Mouse (Mus musculus) midbrain, embryonic 11.5 days (tissue): ENCODE data around the gene Btrc. TPM values are rescaled to one million over a fixed set of nuclear protein-coding genes. Genes with fewer than 3 reads are reported as not detected.
A peak's percentile ranks its signal among the peaks of the same experiment; 100 is the strongest.
"Not testable (repeated sequence)": the region's sequence is repeated elsewhere in the genome, so short reads cannot be mapped to it uniquely, and the experiment has no call there.

Source experiments
- ATAC-seq: fragments of 200-750 bp; cut with Nextera tagmentation; 2 replicates; pipeline ENCODE4 v1.8.0; 2017; ENCODE audit warnings: moderate TSS enrichment, moderate library complexity; ENCODE audit not compliant: low FRiP score
- DNase-seq: peaks from one replicate; pipeline ENCODE4 v3.0.0; 2015; ENCODE audit warnings: low spot score; ENCODE audit errors: missing footprints
- H3K27ac ChIP-seq: fragments of 300-500 bp; sonication (generic); 2 replicates; pipeline ENCODE4 v1.5.1; 2014; ENCODE audit warnings: low read depth, low read length
- H3K27me3 ChIP-seq: fragments of 300-500 bp; sonication (generic); 2 replicates; pipeline ENCODE4 v1.6.1; 2014; ENCODE audit warnings: mild to moderate bottlenecking, low read length, moderate library complexity, mixed read lengths; ENCODE audit not compliant: control insufficient read depth, insufficient read depth
- H3K36me3 ChIP-seq: fragments of 300-500 bp; sonication (generic); 2 replicates; pipeline ENCODE4 v1.6.1; 2014; ENCODE audit warnings: mild to moderate bottlenecking, low read length, moderate library complexity, mixed read lengths; ENCODE audit not compliant: control insufficient read depth, insufficient read depth
- H3K4me1 ChIP-seq: fragments of 300-500 bp; sonication (generic); 2 replicates; pipeline ENCODE4 v1.6.1; 2014; ENCODE audit warnings: low read length; ENCODE audit not compliant: control insufficient read depth, insufficient read depth
- H3K4me2 ChIP-seq: fragments of 300-500 bp; sonication (generic); 2 replicates; pipeline ENCODE4 v1.6.1; 2014; ENCODE audit warnings: mild to moderate bottlenecking, moderate library complexity
- H3K4me3 ChIP-seq: fragments of 300-500 bp; sonication (generic); 2 replicates; pipeline ENCODE4 v1.5.1; 2014; ENCODE audit warnings: low read depth, low read length
- H3K9ac ChIP-seq: fragments of 300-500 bp; sonication (generic); 2 replicates; pipeline ENCODE4 v1.6.1; 2014; ENCODE audit warnings: low read length
- H3K9me3 ChIP-seq: fragments of 300-500 bp; sonication (generic); 2 replicates; pipeline ENCODE4 v1.6.1; 2016; ENCODE audit warnings: low read length; ENCODE audit not compliant: control insufficient read depth
- WGBS: fragments of 180-500 bp; shearing (Covaris S2); extraction: QIAGEN DNeasy Blood & Tissue Kit; methylation state at CpG from one replicate; pipeline ENCODE4 v1.1.7; 2014; 5-methylcytosine and 5-hydroxymethylcytosine counted together
- polyA plus RNA-seq: library from polyadenylated mRNA; unstranded; fragments of >200 nt; fragmentation: Nextera tagmentation; extraction: Ambion mirVana; gene quantifications from 2 replicates; pipeline ENCODE4 v1.2.1, GENCODE M21; 2014

Gene Btrc
- polyA plus RNA-seq, 1 experiment from 2014 or later = 49.5 TPM

GRCm38 (mm10) chr19:45540657-45541408, 177.3 kb downstream of the Btrc start:
- peaks cover 9% of the 10 kb centered on the region for H3K4me1 ChIP-seq
- no peak overlapping the region for H3K27ac ChIP-seq
- no peaks in the 10 kb centered on the region for H3K9me3 ChIP-seq
- ATAC-seq = peak; percentile 23; the same call in 1 of the 2 replicates
- H3K4me2 ChIP-seq = peak overlapping the region; percentile 59
- WGBS = 35% methylated on average over 8 of the region's 8 CpGs
- peaks cover 70% of the 10 kb centered on the region for H3K27me3 ChIP-seq
- H3K4me3 ChIP-seq = peak overlapping the region; percentile 34
- no peak overlapping the region for H3K9ac ChIP-seq
- H3K36me3 ChIP-seq = no peaks in the 10 kb centered on the region
- DNase-seq = no peak

- H3K27ac ChIP-seq = no peak overlapping the region
- H3K4me1 ChIP-seq = peaks cover 9% of the 10 kb centered on the region
- peak; percentile 47 for ATAC-seq
- H3K4me3 ChIP-seq = peak overlapping the region; percentile 34
- H3K27me3 ChIP-seq = peaks cover 77% of the 10 kb centered on the region
- H3K9ac ChIP-seq = peak overlapping the region; percentile 52
- WGBS = under 1% methylated on average over 56 of the region's 58 CpGs
- DNase-seq = peak; percentile 96
- H3K36me3 ChIP-seq = no peaks in the 10 kb centered on the region
- H3K4me2 ChIP-seq = peak overlapping the region; percentile 59
- no peaks in the 10 kb centered on the region for H3K9me3 ChIP-seq
Observed at GRCm38 (mm10) chr19:45541409-45542041, 178.0 kb downstream of the Btrc start.

- peaks cover 82% of the 10 kb centered on the region for H3K27me3 ChIP-seq
- WGBS = 12% methylated on average over 3 of the region's 3 CpGs
- ATAC-seq (no peak), DNase-seq (peak; percentile 92)
- H3K9ac ChIP-seq = peak overlapping the region; percentile 52
- peak overlapping the region; percentile 59 for H3K4me2 ChIP-seq
- peaks cover 9% of the 10 kb centered on the region for H3K4me1 ChIP-seq
- H3K36me3 ChIP-seq = no peaks in the 10 kb centered on the region
- H3K9me3 ChIP-seq = no peaks in the 10 kb centered on the region
- H3K4me3 ChIP-seq = peak overlapping the region; percentile 34; the same call in 1 of the 2 replicates
- H3K27ac ChIP-seq = no peak overlapping the region
Observed at GRCm38 (mm10) chr19:45542061-45542460, 178.5 kb downstream of the Btrc start.

- peaks cover 9% of the 10 kb centered on the region for H3K4me1 ChIP-seq
- no peak overlapping the region for H3K27ac ChIP-seq
- H3K9me3 ChIP-seq = no peaks in the 10 kb centered on the region
- peaks cover 74% of the 10 kb centered on the region for H3K27me3 ChIP-seq
- H3K4me3 ChIP-seq = peak overlapping the region; percentile 23
- peak overlapping the region; percentile 45 for H3K4me2 ChIP-seq
- no peaks in the 10 kb centered on the region for H3K36me3 ChIP-seq
- ATAC-seq (no peak), DNase-seq (peak; percentile 88)
- peak overlapping the region; percentile 4; the same call in 1 of the 2 replicates for H3K9ac ChIP-seq
- WGBS = 1% methylated on average over 16 of the region's 26 CpGs
Observed at GRCm38 (mm10) chr19:45544152-45544924, 180.8 kb downstream of the Btrc start.

GRCm38 (mm10) chr19:45544925-45545321, 181.4 kb downstream of the Btrc start:
- H3K36me3 ChIP-seq = no peaks in the 10 kb centered on the region
- ATAC-seq (peak; percentile 78), DNase-seq (peak; percentile 97)
- H3K9me3 ChIP-seq = no peaks in the 10 kb centered on the region
- peak overlapping the region; percentile 23 for H3K4me3 ChIP-seq
- H3K4me1 ChIP-seq = peaks cover 9% of the 10 kb centered on the region
- peak overlapping the region; percentile 4; the same call in 1 of the 2 replicates for H3K9ac ChIP-seq
- H3K27me3 ChIP-seq = peaks cover 71% of the 10 kb centered on the region
- H3K27ac ChIP-seq = no peak overlapping the region
- peak overlapping the region; percentile 45 for H3K4me2 ChIP-seq
- under 1% methylated on average over 30 of the region's 30 CpGs for WGBS

GRCm38 (mm10) chr19:45548196-45548595, 184.7 kb downstream of the Btrc start:
- H3K9me3 ChIP-seq, H3K27ac ChIP-seq, DNase-seq, H3K9ac ChIP-seq, ATAC-seq, H3K4me2 ChIP-seq, H3K4me3 ChIP-seq, H3K36me3 ChIP-seq, H3K4me1 ChIP-seq: not testable (repeated sequence)
- peaks cover 39% of the 10 kb centered on the region for H3K27me3 ChIP-seq

- peaks cover 27% of the 10 kb centered on the region for H3K27me3 ChIP-seq
Observed at GRCm38 (mm10) chr19:45549128-45549915, 185.8 kb downstream of the Btrc start.

GRCm38 (mm10) chr19:45549948-45550347, 186.4 kb downstream of the Btrc start:
- 83% methylated on average over 4 of the region's 4 CpGs for WGBS

More at GRCm38 (mm10) chr19:45549128-45549915, 185.8 kb downstream of the Btrc start:
- H3K9me3 ChIP-seq = no peaks in the 10 kb centered on the region
- 83% methylated on average over 23 of the region's 23 CpGs for WGBS
- no peak overlapping the region for H3K4me2 ChIP-seq
- H3K9ac ChIP-seq = no peak overlapping the region
- H3K36me3 ChIP-seq = peaks cover 6% of the 10 kb centered on the region; the same call in 1 of the 2 replicates
- no peak for ATAC-seq
- H3K4me1 ChIP-seq = peaks cover 4% of the 10 kb centered on the region
- no peak overlapping the region for H3K4me3 ChIP-seq
- no peak for DNase-seq
- no peak overlapping the region for H3K27ac ChIP-seq

More at GRCm38 (mm10) chr19:45549948-45550347, 186.4 kb downstream of the Btrc start:
- Histone ChIP-seq H3K4me3 (no peak overlapping the region), H3K27ac (no peak overlapping the region), H3K36me3 (peaks cover 9% of the 10 kb centered on the region; the same call in 1 of the 2 replicates), H3K9ac (no peak overlapping the region), H3K4me2 (no peak overlapping the region), H3K27me3 (peaks cover 21% of the 10 kb centered on the region), H3K4me1 (no peaks in the 10 kb centered on the region), H3K9me3 (no peaks in the 10 kb centered on the region)
- ATAC-seq = no peak
- no peak for DNase-seq
